Mouse (Mus musculus): ENCODE measurements around the gene Rbbp4.

GRCm38 (mm10) chr4:129351111-129351510 lies 15.9 kb upstream of the Rbbp4 start:
- no peak for TF ChIP-seq POLR2A (IDR thresholded peaks at IDR 0.05; ENCODE audit: insufficient read depth, low read length)
- TF ChIP-seq CTCF (IDR thresholded peaks at IDR 0.05; ENCODE audit: low read depth, low read length) = no peak
